Mouse (Mus musculus) heart, postnatal 14 days (tissue): ENCODE measurements at regions not wholly inside any gene's neighbourhood (a gene's known extent, or its start where the extent isn't known, plus 50 kb on each side); places are given as distances from the start of the nearest gene placed in this dataset.

ENCODE experiments used
- DNase-seq, 2 experiments: peaks; one replicate each; pipeline ENCODE4 v3.0.0; 2021 to 2022
- intact Hi-C: fragments of 180-260 bp; cut with DNase I; formaldehyde crosslinking; loops from one replicate; pipeline ENCODE4 v1.15.1; 2025

DNA sequence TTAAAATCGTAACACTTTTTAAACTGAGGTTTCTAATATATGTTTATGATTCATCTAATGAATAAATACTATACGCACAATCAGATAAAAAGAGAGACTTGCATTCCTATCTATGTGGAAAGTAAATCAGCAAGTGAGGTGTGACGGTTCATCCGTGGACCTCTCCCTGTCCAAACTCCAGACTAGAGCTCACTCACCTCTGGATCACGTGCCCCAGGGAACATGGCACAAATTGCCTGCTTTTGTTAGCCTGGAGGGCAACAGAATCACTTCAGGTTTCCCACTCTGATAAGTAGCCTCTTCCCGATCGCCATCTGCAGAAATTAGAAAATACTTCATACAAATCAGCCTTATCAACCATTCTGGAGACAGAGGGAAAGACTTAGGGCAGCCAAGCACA lies 206.7 kb downstream of the Skap2 start:
- DNase-seq: no peak
- intact Hi-C loops: no loop called here
